Mouse (Mus musculus): ENCODE data around the gene Arid3a. TPM values are rescaled to one million over a fixed set of nuclear protein-coding genes. Genes with fewer than 3 reads are reported as not detected.
A peak's percentile ranks its signal among the peaks of the same experiment; 100 is the strongest.

Arid3a gene
- polyA plus RNA-seq, 1 experiment from 2014 or later: 5.5 TPM

- Histone ChIP-seq H3K4me3 (ENCODE audit: low read depth, low read length) (no peak overlapping the region), H3K27ac (ENCODE audit: low read depth) (no peak overlapping the region; the same call in 1 of the 2 replicates), H3K9me3 (ENCODE audit: low read length) (no peaks in the 10 kb centered on the region), H3K4me1 (ENCODE audit: insufficient read depth) (peaks cover 14% of the 10 kb centered on the region), H3K9ac (replicated peaks) (0 out of 2 replicates have a peak overlapping the region, but pooled peaks have one; percentile 8), H3K4me2 (ENCODE audit: low read depth, low read length) (no peak overlapping the region), H3K27me3 (ENCODE audit: insufficient read depth, low read length) (no peaks in the 10 kb centered on the region), H3K36me3 (replicated peaks; ENCODE audit: insufficient read depth, low read length) (peaks cover 35% of the 10 kb centered on the region)
- WGBS (ENCODE audit: insufficient replicate concordance): 51% methylated on average over 9 of the region's 9 CpGs
- ATAC-seq (peak; percentile 35; the same call in 1 of the 2 replicates), DNase-seq (no peak)
- TF ChIP-seq EP300 (IDR thresholded peaks at IDR 0.05; ENCODE audit: low read depth): no peak
- no peak for TF ChIP-seq CTCF (IDR thresholded peaks at IDR 0.05; ENCODE audit: low read depth)
Observed at GRCm38 (mm10) chr10:80003374-80004232, 76.8 kb downstream of the Arid3a start.

- ATAC-seq (no peak), DNase-seq (no peak)
- WGBS (ENCODE audit: insufficient replicate concordance): 76% methylated on average over 8 of the region's 8 CpGs
- Histone ChIP-seq H3K27ac (ENCODE audit: low read depth) (no peak overlapping the region), H3K9me3 (ENCODE audit: low read length) (no peaks in the 10 kb centered on the region), H3K9ac (replicated peaks) (no peak overlapping the region), H3K4me1 (ENCODE audit: insufficient read depth) (peaks cover 14% of the 10 kb centered on the region), H3K27me3 (ENCODE audit: insufficient read depth, low read length) (no peaks in the 10 kb centered on the region), H3K4me2 (ENCODE audit: low read depth, low read length) (no peak overlapping the region), H3K4me3 (ENCODE audit: low read depth, low read length) (no peak overlapping the region), H3K36me3 (replicated peaks; ENCODE audit: insufficient read depth, low read length) (peaks cover 39% of the 10 kb centered on the region)
- TF ChIP-seq CTCF (IDR thresholded peaks at IDR 0.05; ENCODE audit: low read depth): no peak
- TF ChIP-seq EP300 (IDR thresholded peaks at IDR 0.05; ENCODE audit: low read depth): no peak
Observed at GRCm38 (mm10) chr10:80004233-80004705, 77.4 kb downstream of the Arid3a start.

Other genes starting within 250 kb of the Arid3a start
- 77.6 and 80.1 TPM in 2 replicates for gene Cdc34, start 244.8 kb upstream of the Arid3a start, polyA plus RNA-seq (2015; fragmentation: Nextera tagmentation; extraction: Ambion mirVana)
- 0.09 and 0.13 TPM in 2 replicates for gene Gzmm, start 238.0 kb upstream of the Arid3a start, polyA plus RNA-seq (2015; fragmentation: Nextera tagmentation; extraction: Ambion mirVana)
- gene Bsg, start 222.6 kb upstream of the Arid3a start, polyA plus RNA-seq (2015; fragmentation: Nextera tagmentation; extraction: Ambion mirVana): 979 and 1,075 TPM in 2 replicates
- 0.04 and 0.06 TPM in 2 replicates for gene Hcn2, start 210.4 kb upstream of the Arid3a start, polyA plus RNA-seq (2015; fragmentation: Nextera tagmentation; extraction: Ambion mirVana)
- 9.9 and 12.6 TPM in 2 replicates for gene Polrmt, start 180.5 kb upstream of the Arid3a start, polyA plus RNA-seq (2015; fragmentation: Nextera tagmentation; extraction: Ambion mirVana)
- gene Fgf22, start 172.0 kb upstream of the Arid3a start, polyA plus RNA-seq (2015; fragmentation: Nextera tagmentation; extraction: Ambion mirVana): not detected in 2 replicates
- 28.2 and 34.1 TPM in 2 replicates for gene Rnf126, start 160.1 kb upstream of the Arid3a start, polyA plus RNA-seq (2015; fragmentation: Nextera tagmentation; extraction: Ambion mirVana)
- 0.36 and 0.63 TPM in 2 replicates for gene Fstl3, start 149.8 kb upstream of the Arid3a start, polyA plus RNA-seq (2015; fragmentation: Nextera tagmentation; extraction: Ambion mirVana)
- 5.0 and 7.2 TPM in 2 replicates for gene Prss57, start 136.1 kb upstream of the Arid3a start, polyA plus RNA-seq (2015; fragmentation: Nextera tagmentation; extraction: Ambion mirVana)
- 7.9 and 9.2 TPM in 2 replicates for gene Palm, start 133.5 kb upstream of the Arid3a start, polyA plus RNA-seq (2015; fragmentation: Nextera tagmentation; extraction: Ambion mirVana)
- gene Misp, start 106.1 kb upstream of the Arid3a start, polyA plus RNA-seq (2015; fragmentation: Nextera tagmentation; extraction: Ambion mirVana): 1.00 and 1.3 TPM in 2 replicates
- 55.4 and 59.1 TPM in 2 replicates for gene Ptbp1, start 72.6 kb upstream of the Arid3a start, polyA plus RNA-seq (2015; fragmentation: Nextera tagmentation; extraction: Ambion mirVana)
- gene Prtn3, start 52.6 kb upstream of the Arid3a start, polyA plus RNA-seq (2015; fragmentation: Nextera tagmentation; extraction: Ambion mirVana): 123 and 127 TPM in 2 replicates
- 2.9 and 4.9 TPM in 2 replicates for gene Plppr3, start 52.4 kb upstream of the Arid3a start, polyA plus RNA-seq (2015; fragmentation: Nextera tagmentation; extraction: Ambion mirVana)
- gene Elane, start 40.8 kb upstream of the Arid3a start, polyA plus RNA-seq (2015; fragmentation: Nextera tagmentation; extraction: Ambion mirVana): 180 and 207 TPM in 2 replicates
- not detected in 2 replicates for gene Cfd, start 36.2 kb upstream of the Arid3a start, polyA plus RNA-seq (2015; fragmentation: Nextera tagmentation; extraction: Ambion mirVana)
- 13.5 and 14.3 TPM in 2 replicates for gene Med16, start 18.1 kb upstream of the Arid3a start, polyA plus RNA-seq (2015; fragmentation: Nextera tagmentation; extraction: Ambion mirVana)
- gene Gm26602, start 16.2 kb upstream of the Arid3a start, polyA plus RNA-seq (2015; fragmentation: Nextera tagmentation; extraction: Ambion mirVana): 4.6 TPM in 1 of 2 replicates, not detected in the other
- gene Kiss1r, start 10.1 kb upstream of the Arid3a start, polyA plus RNA-seq (2015; fragmentation: Nextera tagmentation; extraction: Ambion mirVana): 0.18 and 0.34 TPM in 2 replicates
- gene R3hdm4, start 5.8 kb upstream of the Arid3a start, polyA plus RNA-seq (2015; fragmentation: Nextera tagmentation; extraction: Ambion mirVana): 47.3 and 51.7 TPM in 2 replicates
- gene Wdr18, start 33.1 kb downstream of the Arid3a start, polyA plus RNA-seq (2015; fragmentation: Nextera tagmentation; extraction: Ambion mirVana): 40.7 and 41.2 TPM in 2 replicates
- 0.05 TPM in 1 of 2 replicates, not detected in the other for gene Grin3b, start 43.7 kb downstream of the Arid3a start, polyA plus RNA-seq (2015; fragmentation: Nextera tagmentation; extraction: Ambion mirVana)
- 13.2 and 14.5 TPM in 2 replicates for gene Tmem259, start 57.3 kb downstream of the Arid3a start, polyA plus RNA-seq (2015; fragmentation: Nextera tagmentation; extraction: Ambion mirVana)
- gene Cnn2, start 61.5 kb downstream of the Arid3a start, polyA plus RNA-seq (2015; fragmentation: Nextera tagmentation; extraction: Ambion mirVana): 40.7 and 42.8 TPM in 2 replicates
- gene Abca7, start 69.5 kb downstream of the Arid3a start, polyA plus RNA-seq (2015; fragmentation: Nextera tagmentation; extraction: Ambion mirVana): 2.5 and 3.1 TPM in 2 replicates
- gene Arhgap45, start 89.6 kb downstream of the Arid3a start, polyA plus RNA-seq (2015; fragmentation: Nextera tagmentation; extraction: Ambion mirVana): 12.1 and 14.2 TPM in 2 replicates
- 57.0 and 58.3 TPM in 2 replicates for gene Polr2e, start 112.8 kb downstream of the Arid3a start, polyA plus RNA-seq (2015; fragmentation: Nextera tagmentation; extraction: Ambion mirVana)
- 537 and 560 TPM in 2 replicates for gene Gpx4, start 120.1 kb downstream of the Arid3a start, polyA plus RNA-seq (2015; fragmentation: Nextera tagmentation; extraction: Ambion mirVana)
- 7.4 and 8.7 TPM in 2 replicates for gene Sbno2, start 178.5 kb downstream of the Arid3a start, polyA plus RNA-seq (2015; fragmentation: Nextera tagmentation; extraction: Ambion mirVana)
- gene Stk11, start 188.8 kb downstream of the Arid3a start, polyA plus RNA-seq (2015; fragmentation: Nextera tagmentation; extraction: Ambion mirVana): 9.1 and 11.2 TPM in 2 replicates
- 537 and 576 TPM in 2 replicates for gene Atp5d, start 211.6 kb downstream of the Arid3a start, polyA plus RNA-seq (2015; fragmentation: Nextera tagmentation; extraction: Ambion mirVana)
- 0.11 and 0.18 TPM in 2 replicates for gene Cbarp, start 213.8 kb downstream of the Arid3a start, polyA plus RNA-seq (2015; fragmentation: Nextera tagmentation; extraction: Ambion mirVana)
- gene Midn, start 221.2 kb downstream of the Arid3a start, polyA plus RNA-seq (2015; fragmentation: Nextera tagmentation; extraction: Ambion mirVana): 3.0 and 4.3 TPM in 2 replicates
- 87.0 and 93.3 TPM in 2 replicates for gene Cirbp, start 238.9 kb downstream of the Arid3a start, polyA plus RNA-seq (2015; fragmentation: Nextera tagmentation; extraction: Ambion mirVana)
- 6.7 and 6.8 TPM in 2 replicates for gene 1600002K03Rik, start 245.9 kb downstream of the Arid3a start, polyA plus RNA-seq (2015; fragmentation: Nextera tagmentation; extraction: Ambion mirVana)